Mouse (Mus musculus) heart, embryonic 13.5 days (tissue): ENCODE measurements at regions not wholly inside any gene's neighbourhood (a gene's known extent, or its start where the extent isn't known, plus 50 kb on each side); places are given as distances from the start of the nearest gene placed in this dataset.

Experiments
- ATAC-seq: fragments of 200-750 bp; cut with Nextera tagmentation; 2 replicates; pipeline ENCODE4 v1.8.0; 2017; ENCODE audit warnings: moderate TSS enrichment; ENCODE audit not compliant: insufficient number of reproducible peaks, low FRiP score, low TSS enrichment; ENCODE audit errors: extremely low read depth
- H3K27ac ChIP-seq: fragments of 300-500 bp; sonication (generic); replicated peaks from 2 replicates; pipeline ENCODE4 v1.5.1; 2015; ENCODE audit warnings: moderate library complexity, mild to moderate bottlenecking, inconsistent platforms
- H3K27me3 ChIP-seq: fragments of 300-500 bp; sonication (generic); replicated peaks from 2 replicates; pipeline ENCODE4 v1.6.1; 2015; ENCODE audit warnings: mild to moderate bottlenecking, inconsistent platforms
- H3K36me3 ChIP-seq: fragments of 300-500 bp; sonication (generic); 2 replicates; pipeline ENCODE4 v1.6.1; 2015; ENCODE audit warnings: mild to moderate bottlenecking, inconsistent platforms
- H3K4me1 ChIP-seq: fragments of 300-500 bp; sonication (generic); 2 replicates; pipeline ENCODE4 v1.6.1; 2015; ENCODE audit warnings: inconsistent platforms
- H3K4me2 ChIP-seq: fragments of 300-500 bp; sonication (generic); 2 replicates; pipeline ENCODE4 v1.6.1; 2015; ENCODE audit warnings: inconsistent platforms, mild to moderate bottlenecking, moderate library complexity
- H3K4me3 ChIP-seq: fragments of 300-500 bp; sonication (generic); 2 replicates; pipeline ENCODE4 v1.5.1; 2015; ENCODE audit warnings: moderate library complexity, mild to moderate bottlenecking, inconsistent platforms
- H3K9ac ChIP-seq: fragments of 300-500 bp; sonication (generic); 2 replicates; pipeline ENCODE4 v1.6.1; 2015; ENCODE audit warnings: inconsistent platforms, mild to moderate bottlenecking, moderate library complexity
- H3K9me3 ChIP-seq: fragments of 300-500 bp; sonication (generic); 2 replicates; pipeline ENCODE4 v1.6.1; 2016; ENCODE audit warnings: inconsistent platforms
- WGBS: fragments of 180-500 bp; shearing (Covaris S2); methylation state at CpG from one replicate; pipeline ENCODE4 v1.1.7; 2015; ENCODE audit warnings: mixed read lengths; 5-methylcytosine and 5-hydroxymethylcytosine counted together

DNA sequence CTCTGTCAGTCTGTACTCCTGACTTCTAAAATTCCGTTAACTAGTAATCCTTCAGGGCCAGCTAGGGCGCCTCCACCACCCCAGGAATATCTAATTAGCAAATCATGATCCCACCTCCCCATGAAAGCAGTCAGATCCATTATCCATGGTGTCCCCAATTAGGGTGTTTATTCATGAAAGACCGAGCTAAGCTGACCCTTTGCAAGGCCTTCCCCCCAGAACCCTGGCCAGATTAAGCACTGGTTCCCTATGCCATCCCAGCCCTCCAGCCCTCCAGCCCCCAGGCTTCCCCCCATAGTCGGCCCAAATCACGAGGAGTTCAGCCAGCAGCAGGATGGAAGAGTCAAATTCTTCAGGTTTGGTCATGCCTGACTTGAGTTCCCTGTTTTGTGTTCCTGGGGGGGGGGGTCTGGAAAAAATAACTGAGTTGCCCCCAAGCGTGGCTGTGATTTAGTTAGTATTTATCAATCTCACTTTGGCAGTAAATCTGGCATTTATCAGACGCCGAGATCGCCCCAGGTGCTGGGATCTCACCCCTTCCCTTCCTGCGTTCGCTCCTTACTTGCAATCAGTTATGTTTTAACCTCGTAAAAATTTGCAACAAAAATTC is 272.7 kb upstream of the Sall1 start:
- H3K27ac ChIP-seq, result no peak overlapping the region
- H3K4me3 ChIP-seq, result no peak overlapping the region
- 57% methylated on average over 12 of the region's 12 CpGs for WGBS
- ATAC-seq, result no peak
- no peak overlapping the region for H3K9ac ChIP-seq
- H3K4me1 ChIP-seq, result no peaks in the 10 kb centered on the region
- no peaks in the 10 kb centered on the region for H3K9me3 ChIP-seq
- H3K4me2 ChIP-seq, result no peak overlapping the region
- H3K36me3 ChIP-seq, result no peaks in the 10 kb centered on the region
- H3K27me3 ChIP-seq, result no peaks in the 10 kb centered on the region

DNA sequence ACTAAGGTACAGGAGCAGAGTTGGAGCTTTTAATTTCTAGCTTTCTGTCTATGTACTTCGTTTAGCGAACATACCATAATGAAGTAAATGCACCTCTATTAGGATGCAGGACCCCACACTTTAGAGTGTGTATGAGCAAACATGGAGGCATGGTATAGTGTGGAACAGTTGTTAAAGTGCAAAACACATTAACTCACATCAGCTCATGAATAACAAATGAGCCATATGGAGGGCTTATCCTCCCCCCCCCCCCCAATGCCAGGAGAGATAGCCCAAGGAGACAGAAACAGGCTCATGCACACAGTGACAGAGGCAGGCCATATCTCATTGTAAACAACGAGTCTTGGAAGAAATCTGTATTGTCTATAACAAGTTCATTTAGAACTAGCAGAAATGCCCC is 270.9 kb upstream of the Sall1 start:
- Histone ChIP-seq H3K4me2 (no peak overlapping the region), H3K27ac (no peak overlapping the region), H3K4me3 (no peak overlapping the region), H3K27me3 (no peaks in the 10 kb centered on the region), H3K9me3 (no peaks in the 10 kb centered on the region), H3K9ac (no peak overlapping the region), H3K36me3 (no peaks in the 10 kb centered on the region), H3K4me1 (no peaks in the 10 kb centered on the region)
- 81% methylated on average over 3 of the region's 3 CpGs for WGBS
- no peak for ATAC-seq

DNA sequence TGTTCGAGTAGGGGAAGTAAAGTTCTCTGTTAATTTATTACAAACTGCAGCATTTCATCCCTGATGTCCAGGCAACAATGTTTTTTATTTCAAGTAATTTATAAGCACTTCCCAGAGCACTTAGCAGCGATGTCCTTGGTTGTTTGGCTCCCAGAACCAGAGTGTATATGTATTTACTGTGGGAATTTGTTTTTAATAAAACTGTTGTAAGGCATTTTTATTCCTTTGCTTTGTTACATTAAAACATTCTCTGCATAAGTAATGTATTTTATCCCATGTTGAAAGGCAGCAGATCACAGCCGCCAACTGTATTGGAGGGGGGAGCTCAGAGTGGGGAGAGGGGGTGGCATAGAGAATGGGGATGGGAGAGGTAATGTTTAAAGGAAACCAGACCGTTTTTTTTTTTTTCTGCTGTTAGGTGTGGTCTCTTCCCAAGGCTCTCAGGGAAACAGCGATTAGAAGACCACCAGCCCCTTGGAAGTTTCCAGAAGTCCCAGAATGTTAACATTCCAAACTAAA is 266.8 kb upstream of the Sall1 start:
- H3K27me3 ChIP-seq, result 0 out of 2 replicates have a peak, but pooled peaks cover 5% of the 10 kb centered on the region
- no peak overlapping the region for H3K9ac ChIP-seq
- WGBS, result 66% methylated on average over 5 of the region's 5 CpGs
- no peaks in the 10 kb centered on the region for H3K4me1 ChIP-seq
- H3K36me3 ChIP-seq, result no peaks in the 10 kb centered on the region
- no peaks in the 10 kb centered on the region for H3K9me3 ChIP-seq
- no peak overlapping the region for H3K4me3 ChIP-seq
- H3K4me2 ChIP-seq, result no peak overlapping the region
- H3K27ac ChIP-seq, result no peak overlapping the region
- ATAC-seq, result no peak

DNA sequence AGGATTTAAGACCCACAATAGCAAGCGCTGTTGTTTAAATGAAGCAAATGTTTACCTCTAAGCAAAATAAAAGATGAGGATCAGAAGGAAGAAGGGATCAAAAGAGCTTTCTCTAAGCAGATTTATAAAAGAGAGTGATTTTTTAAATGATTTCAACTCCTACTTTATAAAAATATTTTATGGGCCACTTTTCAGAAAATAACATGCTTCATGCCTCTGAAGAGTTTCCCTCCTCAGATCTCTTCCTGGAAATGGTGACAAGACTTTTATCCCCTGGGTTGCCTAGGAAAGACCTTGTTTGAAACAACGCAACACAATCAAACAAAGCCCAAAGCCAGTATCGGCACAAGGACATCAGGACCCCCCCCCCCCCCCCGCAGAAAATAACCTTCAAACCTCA is 265.6 kb upstream of the Sall1 start:
- WGBS, result 31% methylated on average over 4 of the region's 4 CpGs

DNA sequence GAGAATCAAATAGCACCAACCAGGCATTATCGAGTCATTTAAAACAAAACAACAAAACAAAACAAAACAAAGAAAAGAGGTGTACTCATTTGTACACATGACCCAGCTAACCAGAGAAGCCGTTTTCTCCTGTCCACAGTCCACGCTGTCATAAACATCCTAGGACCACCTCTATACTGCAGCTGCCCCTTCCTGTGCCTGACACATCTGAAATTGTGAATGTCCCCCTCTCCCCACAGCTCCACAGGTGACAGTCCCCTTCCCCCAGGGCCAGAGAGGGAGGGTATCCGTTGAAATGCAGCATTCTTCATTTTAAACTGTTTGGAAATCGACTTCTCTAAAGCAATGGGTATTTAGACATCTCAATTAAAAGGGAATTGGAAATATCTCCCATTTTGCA is 265.0 kb upstream of the Sall1 start:
- no peaks in the 10 kb centered on the region for H3K9me3 ChIP-seq
- 43% methylated on average over 5 of the region's 5 CpGs for WGBS
- H3K4me1 ChIP-seq, result no peaks in the 10 kb centered on the region
- H3K27me3 ChIP-seq, result peaks cover 5% of the 10 kb centered on the region; the same call in 1 of the 2 replicates
- H3K36me3 ChIP-seq, result no peaks in the 10 kb centered on the region
- H3K9ac ChIP-seq, result no peak overlapping the region
- H3K4me3 ChIP-seq, result no peak overlapping the region
- no peak overlapping the region for H3K4me2 ChIP-seq
- H3K27ac ChIP-seq, result no peak overlapping the region
- ATAC-seq, result no peak

More for the DNA sequence above, 265.6 kb upstream of the Sall1 start:
- Histone ChIP-seq H3K4me1 (no peaks in the 10 kb centered on the region), H3K27ac (no peak overlapping the region), H3K4me3 (no peak overlapping the region), H3K36me3 (no peaks in the 10 kb centered on the region), H3K9me3 (no peaks in the 10 kb centered on the region), H3K27me3 (peaks cover 5% of the 10 kb centered on the region; the same call in 1 of the 2 replicates), H3K9ac (no peak overlapping the region), H3K4me2 (no peak overlapping the region)
- ATAC-seq, result no peak

DNA sequence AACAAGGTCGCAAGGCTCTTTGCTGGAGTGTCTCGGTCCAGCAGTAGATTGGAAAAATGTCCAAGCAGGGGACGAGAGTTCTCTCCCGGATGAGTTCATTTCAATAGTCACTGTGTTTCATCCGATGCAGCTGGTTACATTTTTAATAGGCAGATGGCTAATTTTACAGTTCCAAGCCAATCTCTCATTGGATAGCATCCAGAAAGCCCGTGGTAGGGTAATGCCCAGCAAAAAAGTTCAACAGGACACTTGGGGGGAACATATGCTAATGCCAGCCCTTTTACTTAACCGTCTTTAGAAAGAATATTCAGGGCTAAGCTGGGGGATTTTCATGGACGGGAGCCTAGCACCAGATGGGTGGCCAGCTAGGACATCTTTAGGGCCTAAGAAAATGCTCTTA is 264.6 kb upstream of the Sall1 start:
- ATAC-seq, result no peak
- Histone ChIP-seq H3K9me3 (no peaks in the 10 kb centered on the region), H3K4me2 (no peak overlapping the region), H3K4me3 (no peak overlapping the region), H3K4me1 (no peaks in the 10 kb centered on the region), H3K27me3 (peaks cover 5% of the 10 kb centered on the region; the same call in 1 of the 2 replicates), H3K27ac (no peak overlapping the region), H3K36me3 (no peaks in the 10 kb centered on the region), H3K9ac (no peak overlapping the region)
- WGBS, result 66% methylated on average over 8 of the region's 8 CpGs

DNA sequence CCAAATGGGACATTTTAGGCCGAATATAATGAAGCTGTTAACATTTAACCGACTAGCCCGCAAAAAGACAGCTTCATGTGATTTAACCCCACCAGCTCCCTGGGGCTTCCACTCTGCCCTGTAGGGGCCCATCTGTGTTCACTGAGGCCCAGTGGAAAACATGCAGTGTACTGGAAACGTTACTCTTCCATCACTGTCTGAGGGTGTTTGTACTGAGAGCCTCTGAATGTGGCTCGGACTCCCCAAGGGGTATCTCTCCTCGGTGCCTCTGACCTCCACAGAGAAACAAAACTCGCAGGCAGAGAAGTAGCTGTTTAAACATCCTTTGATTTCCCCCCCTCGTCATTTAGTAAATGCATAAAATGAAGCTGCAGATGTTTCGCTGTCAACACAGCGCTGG is 263.6 kb upstream of the Sall1 start:
- Histone ChIP-seq H3K9me3 (no peaks in the 10 kb centered on the region), H3K4me3 (no peak overlapping the region), H3K27me3 (peaks cover 5% of the 10 kb centered on the region; the same call in 1 of the 2 replicates), H3K4me2 (no peak overlapping the region), H3K4me1 (no peaks in the 10 kb centered on the region), H3K9ac (no peak overlapping the region), H3K36me3 (no peaks in the 10 kb centered on the region), H3K27ac (no peak overlapping the region)
- 59% methylated on average over 10 of the region's 10 CpGs for WGBS
- ATAC-seq, result no peak

DNA sequence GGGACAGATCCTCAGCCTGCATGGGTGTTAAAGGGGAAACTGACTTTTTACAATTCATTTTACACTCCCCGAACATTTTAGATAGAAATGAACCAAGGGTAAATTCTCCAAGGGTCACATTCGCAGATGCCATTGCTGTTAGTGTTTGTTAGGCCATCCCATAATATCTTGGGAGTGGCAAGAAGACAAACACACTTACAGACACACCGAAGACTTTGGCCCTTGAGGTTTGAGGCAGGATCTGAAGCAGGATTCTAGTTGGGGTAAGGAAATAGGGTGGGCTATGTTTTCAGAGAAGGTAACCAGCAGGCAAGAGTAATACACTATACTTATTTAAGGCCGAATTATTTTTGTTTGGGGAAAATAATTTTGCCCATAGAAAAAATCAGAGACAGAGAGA is 263.1 kb upstream of the Sall1 start:
- Histone ChIP-seq H3K4me3 (no peak overlapping the region), H3K27ac (no peak overlapping the region), H3K27me3 (peaks cover 5% of the 10 kb centered on the region; the same call in 1 of the 2 replicates), H3K4me1 (no peaks in the 10 kb centered on the region), H3K36me3 (no peaks in the 10 kb centered on the region), H3K4me2 (no peak overlapping the region), H3K9me3 (no peaks in the 10 kb centered on the region), H3K9ac (no peak overlapping the region)
- ATAC-seq, result no peak
- WGBS, result 69% methylated on average over 4 of the region's 4 CpGs

DNA sequence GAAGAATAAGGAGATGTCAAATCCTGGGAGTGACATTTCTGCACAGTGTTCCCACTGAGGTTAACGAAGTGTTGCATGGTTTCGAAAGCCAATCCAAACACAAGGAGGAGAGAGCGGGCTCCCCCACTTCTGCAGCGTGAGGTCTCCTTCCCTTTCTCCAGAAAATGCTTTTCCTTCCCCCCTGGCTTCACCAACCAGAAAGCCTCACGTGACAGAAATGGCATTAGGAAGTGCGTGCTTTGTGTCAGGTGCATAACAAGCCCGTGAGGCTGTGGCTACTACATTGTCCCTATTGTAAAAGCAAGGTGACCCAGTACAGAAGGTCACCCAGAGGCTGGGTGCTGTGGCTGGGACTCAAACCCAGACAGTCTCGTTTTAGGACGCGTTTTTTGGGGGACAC is 260.2 kb upstream of the Sall1 start:
- Histone ChIP-seq H3K9ac (no peak overlapping the region), H3K4me1 (no peaks in the 10 kb centered on the region), H3K9me3 (no peaks in the 10 kb centered on the region), H3K4me2 (no peak overlapping the region), H3K27ac (no peak overlapping the region), H3K36me3 (no peaks in the 10 kb centered on the region), H3K4me3 (no peak overlapping the region), H3K27me3 (peaks cover 5% of the 10 kb centered on the region; the same call in 1 of the 2 replicates)
- no peak for ATAC-seq
- WGBS, result 74% methylated on average over 10 of the region's 10 CpGs

DNA sequence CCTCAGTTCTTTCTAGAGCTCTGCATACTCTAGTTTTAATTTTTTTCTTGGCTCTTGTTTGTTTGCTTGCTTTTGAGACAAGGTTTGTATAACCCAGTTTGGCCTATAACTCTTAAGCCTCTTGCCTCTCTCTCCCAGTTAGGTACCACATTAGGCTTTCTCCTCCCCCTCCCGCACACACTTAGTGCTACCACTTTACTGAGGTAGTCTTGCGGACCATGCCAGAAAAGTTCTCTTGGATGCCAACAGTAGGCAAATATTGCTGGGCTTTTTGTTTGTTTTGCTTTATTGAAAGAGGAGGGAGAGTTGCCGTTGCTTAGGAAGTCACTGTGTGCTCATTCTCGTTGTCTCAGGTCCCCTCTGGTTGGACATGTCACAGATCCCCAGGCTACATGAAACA is 259.4 kb upstream of the Sall1 start:
- Histone ChIP-seq H3K27ac (no peak overlapping the region), H3K9me3 (no peaks in the 10 kb centered on the region), H3K27me3 (peaks cover 2% of the 10 kb centered on the region; the same call in 1 of the 2 replicates), H3K4me3 (no peak overlapping the region), H3K4me1 (no peaks in the 10 kb centered on the region), H3K9ac (no peak overlapping the region), H3K36me3 (no peaks in the 10 kb centered on the region), H3K4me2 (no peak overlapping the region)
- WGBS, result 77% methylated on average over 4 of the region's 4 CpGs
- ATAC-seq, result no peak

DNA sequence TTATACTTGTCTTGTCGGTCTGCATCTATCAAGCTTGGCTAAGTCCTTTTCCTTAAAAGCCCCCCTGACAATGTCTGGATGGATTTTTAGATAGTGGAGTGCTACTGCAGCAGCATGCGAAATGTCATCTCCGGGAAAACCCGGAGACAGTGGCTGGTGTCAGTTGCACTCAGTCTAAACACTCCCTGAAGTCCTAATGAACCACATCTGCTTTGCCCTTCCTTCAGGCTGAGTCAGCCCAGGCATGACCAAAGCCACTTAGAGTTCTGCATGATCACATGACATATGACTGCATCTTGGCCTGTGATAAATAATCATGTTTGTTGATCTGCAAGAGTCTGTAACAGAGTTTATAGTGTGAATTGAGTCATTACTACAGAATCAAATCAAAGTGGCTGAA is 255.7 kb upstream of the Sall1 start:
- 68% methylated on average over 4 of the region's 4 CpGs for WGBS
- H3K4me2 ChIP-seq, result no peak overlapping the region
- H3K27ac ChIP-seq, result no peak overlapping the region
- H3K4me3 ChIP-seq, result no peak overlapping the region
- H3K36me3 ChIP-seq, result no peaks in the 10 kb centered on the region
- no peak for ATAC-seq
- H3K27me3 ChIP-seq, result no peaks in the 10 kb centered on the region
- H3K9ac ChIP-seq, result no peak overlapping the region
- H3K9me3 ChIP-seq, result no peaks in the 10 kb centered on the region
- no peaks in the 10 kb centered on the region for H3K4me1 ChIP-seq

DNA sequence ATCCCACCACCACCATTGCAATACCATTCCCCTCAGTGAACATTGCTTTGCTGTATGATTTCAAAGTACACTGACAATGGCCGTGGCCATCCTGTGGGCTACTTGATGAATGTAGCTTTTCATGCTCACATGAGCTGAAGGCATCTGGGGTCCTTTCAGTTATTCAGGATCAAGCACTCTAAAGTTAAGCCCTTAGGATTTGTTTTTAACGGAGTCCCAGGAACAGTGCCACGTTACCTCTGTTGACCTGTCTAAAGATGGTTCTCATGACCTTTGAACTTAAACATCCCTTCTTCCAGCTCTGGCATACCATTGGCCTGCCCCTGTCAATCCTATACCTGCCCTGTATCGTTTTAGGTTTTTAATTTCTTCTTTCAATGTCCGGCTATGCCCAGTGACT is 251.7 kb upstream of the Sall1 start:
- no peak overlapping the region for H3K27ac ChIP-seq
- H3K4me3 ChIP-seq, result no peak overlapping the region
- no peaks in the 10 kb centered on the region for H3K9me3 ChIP-seq
- H3K36me3 ChIP-seq, result no peaks in the 10 kb centered on the region
- no peak overlapping the region for H3K4me2 ChIP-seq
- no peak overlapping the region for H3K9ac ChIP-seq
- H3K27me3 ChIP-seq, result peaks cover 8% of the 10 kb centered on the region; the same call in 1 of the 2 replicates
- no peak for ATAC-seq
- WGBS, result 74% methylated on average over 5 of the region's 5 CpGs
- no peaks in the 10 kb centered on the region for H3K4me1 ChIP-seq
